Mouse (Mus musculus) heart, postnatal 36 days (tissue): ENCODE data around the gene Als2. TPM values are rescaled to one million over a fixed set of nuclear protein-coding genes. Genes with fewer than 3 reads are reported as not detected.

Experiments
- DNase-seq, 2 experiments: peaks; one replicate each; pipeline ENCODE4 v3.0.0; 2021 to 2022
- intact Hi-C: fragments of 180-260 bp; cut with DNase I; formaldehyde crosslinking; loops from one replicate; pipeline ENCODE4 v1.15.1; 2025
- total RNA-seq, 2 experiments: library from RNA; stranded (reverse); gene quantifications; 2 replicates each; pipeline ENCODE4 v1.2.3; 2021

The Als2 gene
- total RNA-seq, 2 experiments from 2014 or later: 10.1 to 10.7 TPM

GRCm38 (mm10) chr1:59167654-59168425 lies 69.2 kb downstream of the Als2 start:
- no peak for DNase-seq
- intact Hi-C loops: no loop called here

- no peak for DNase-seq
- intact Hi-C loops: no loop called here
Observed at GRCm38 (mm10) chr1:59166232-59166905, 70.7 kb downstream of the Als2 start.

- intact Hi-C loops: no loop called here
Observed at GRCm38 (mm10) chr1:59163918-59164317, 73.1 kb downstream of the Als2 start.

GRCm38 (mm10) chr1:59163030-59163461 lies 74.0 kb downstream of the Als2 start, which contains the start of gene Mpp4:
Mpp4 (minus strand) TSS chr1:59163389.
- intact Hi-C loops: no loop called here
- no peak for DNase-seq

More at GRCm38 (mm10) chr1:59163918-59164317, 73.1 kb downstream of the Als2 start:
- DNase-seq: no peak

GRCm38 (mm10) chr1:59162309-59163024 lies 74.6 kb downstream of the Als2 start:
- DNase-seq: no peak
- intact Hi-C loops: no loop called here

GRCm38 (mm10) chr1:59161396-59161795 lies 75.6 kb downstream of the Als2 start:
- intact Hi-C loops: no loop called here

GRCm38 (mm10) chr1:59160871-59161270 lies 76.2 kb downstream of the Als2 start:
- no peak for DNase-seq
- intact Hi-C loops: no loop called here

More at GRCm38 (mm10) chr1:59161396-59161795, 75.6 kb downstream of the Als2 start:
- DNase-seq: no peak

GRCm38 (mm10) chr1:59159136-59159535 lies 77.9 kb downstream of the Als2 start:
- no peak for DNase-seq
- intact Hi-C loops: no loop called here

- intact Hi-C loops: no loop called here
- DNase-seq: no peak
Observed at GRCm38 (mm10) chr1:59158498-59158897, 78.5 kb downstream of the Als2 start.

GRCm38 (mm10) chr1:59157846-59158245 lies 79.2 kb downstream of the Als2 start:
- intact Hi-C loops: no loop called here
- no peak for DNase-seq

GRCm38 (mm10) chr1:59152346-59152745 lies 84.7 kb downstream of the Als2 start:
- intact Hi-C loops: no loop called here
- no peak for DNase-seq

GRCm38 (mm10) chr1:59150542-59150941 lies 86.5 kb downstream of the Als2 start:
- intact Hi-C loops: no loop called here
- no peak for DNase-seq

- DNase-seq: peak; percentile 10 to 33
- intact Hi-C loops: loop anchor here (1.0 to 5.0 kb wide), 2 partner anchors 94 to 137 kb away; no protein-coding TSS in a partner anchor
Observed at GRCm38 (mm10) chr1:59144543-59144942, 92.5 kb downstream of the Als2 start.

- intact Hi-C loops: loop anchor here (1.0 to 5.0 kb wide), 3 partner anchors 74 to 373 kb away; no protein-coding TSS in a partner anchor
- peak; percentile 56 to 73 for DNase-seq
Observed at GRCm38 (mm10) chr1:59142809-59143208, 94.2 kb downstream of the Als2 start.

GRCm38 (mm10) chr1:59134419-59134818 lies 102.6 kb downstream of the Als2 start:
- peak in 1 of 2 experiments; percentile 4 for DNase-seq
- intact Hi-C loops: no loop called here

GRCm38 (mm10) chr1:59128879-59129278 lies 108.2 kb downstream of the Als2 start:
- no peak for DNase-seq
- intact Hi-C loops: no loop called here

- intact Hi-C loops: no loop called here
- DNase-seq: no peak
Observed at GRCm38 (mm10) chr1:59125558-59125957, 111.5 kb downstream of the Als2 start.

GRCm38 (mm10) chr1:59119720-59120457 lies 117.1 kb downstream of the Als2 start, which contains the start of gene Tmem237:
Tmem237 (minus strand) TSS chr1:59120408.
- intact Hi-C loops: no loop called here
- DNase-seq: peak; percentile 91 to 93
